Mouse (Mus musculus) right cerebral cortex, postnatal 36 days (tissue): Measurements from ENCODE around the gene Lyar.

ENCODE experiments used
- DNase-seq, 2 experiments: peaks; one replicate each; pipeline ENCODE4 v3.0.0; 2022; ENCODE audit warnings: low spot score in 2 of 2, mixed read lengths in 1 of 2

The Lyar gene

DNA sequence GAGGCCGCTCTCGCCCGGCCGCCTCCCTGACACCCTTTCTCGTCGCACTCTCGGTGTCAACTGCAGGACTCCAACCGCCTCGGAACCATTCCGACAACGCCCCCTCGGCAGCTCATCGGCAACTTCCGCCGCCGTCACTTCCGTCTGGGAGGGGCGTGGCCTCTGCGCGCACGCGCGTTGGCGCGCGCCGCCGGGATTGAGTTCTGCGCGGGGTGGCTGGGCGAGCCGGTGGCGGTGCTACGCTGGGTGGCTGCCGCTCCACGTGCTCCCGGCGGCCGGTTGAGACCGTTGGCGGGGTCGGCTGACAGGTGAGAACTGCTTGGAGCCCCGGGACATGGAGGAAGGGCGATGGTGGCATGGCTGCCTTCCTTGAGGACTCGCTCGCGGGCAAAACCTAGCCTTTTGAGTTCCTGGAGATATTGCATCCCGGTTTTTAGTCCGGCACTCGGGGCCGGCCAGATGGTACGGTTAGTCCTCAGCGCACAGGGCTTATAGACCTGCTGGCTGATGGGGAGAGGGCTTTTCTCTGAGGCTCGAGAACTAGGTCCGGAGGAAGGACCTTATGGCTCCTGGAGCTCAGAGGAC lies at the start of gene Lyar, which contains the start of gene Zbtb49:
Gene Lyar, plus strand, starts transcription at position 143 of the 585 bp plus-strand sequence.
Gene Zbtb49, minus strand, starts transcription at position 130 of the 585 bp plus-strand sequence.
- peak; percentile 87 to 88 for DNase-seq

DNA sequence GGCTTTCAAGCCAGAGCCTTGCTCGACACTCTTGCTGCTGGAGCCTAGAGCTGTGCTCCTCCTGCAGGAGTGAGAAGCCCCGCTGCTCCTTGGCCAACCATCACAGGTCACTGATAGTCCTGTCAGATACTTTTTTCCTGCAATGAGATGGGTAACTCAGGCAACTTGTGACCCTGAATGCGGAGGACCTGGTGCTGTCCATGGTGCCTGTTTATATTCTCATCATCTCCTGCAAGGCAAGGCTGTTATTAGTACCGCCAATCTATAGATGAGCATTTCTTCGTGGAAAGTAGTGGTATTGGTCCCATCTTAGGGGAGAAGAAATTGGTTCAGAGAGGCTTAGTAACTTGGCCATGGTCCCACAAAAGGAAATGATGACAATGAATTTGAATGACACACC lies 46.5 kb upstream of the Lyar start:
- no peak for DNase-seq

DNA sequence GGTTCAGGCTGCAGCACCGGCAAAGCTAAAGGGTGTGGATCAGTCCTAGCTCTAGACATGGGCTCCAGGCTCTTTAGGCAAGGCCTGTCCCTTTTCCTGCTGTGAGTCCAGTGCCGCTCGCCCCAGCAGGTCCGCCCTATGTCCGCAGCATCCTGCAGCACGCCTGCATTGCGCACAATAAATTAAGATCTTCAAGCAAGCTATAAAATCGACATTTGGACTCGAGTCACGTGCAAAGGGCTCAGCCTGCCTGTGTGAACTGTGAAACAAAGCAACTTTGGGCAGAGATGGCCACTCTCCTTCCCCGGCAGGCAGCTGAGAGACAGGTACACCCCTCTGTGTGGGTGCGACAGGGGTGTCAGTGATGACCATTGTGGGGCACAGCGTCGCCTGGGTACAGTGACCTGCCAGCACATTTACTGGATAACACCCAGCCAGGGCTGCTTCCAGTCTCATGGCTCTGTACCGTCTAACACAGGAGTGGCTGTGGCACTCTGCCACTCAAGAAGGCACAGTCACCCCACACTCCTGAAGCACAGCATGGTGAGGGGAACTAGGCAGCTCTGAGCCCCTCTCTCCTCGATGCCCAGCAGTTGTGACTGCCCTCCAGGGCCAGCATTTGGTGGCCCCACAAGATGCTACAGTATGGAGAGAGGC lies 45.9 kb upstream of the Lyar start:
- no peak for DNase-seq

DNA sequence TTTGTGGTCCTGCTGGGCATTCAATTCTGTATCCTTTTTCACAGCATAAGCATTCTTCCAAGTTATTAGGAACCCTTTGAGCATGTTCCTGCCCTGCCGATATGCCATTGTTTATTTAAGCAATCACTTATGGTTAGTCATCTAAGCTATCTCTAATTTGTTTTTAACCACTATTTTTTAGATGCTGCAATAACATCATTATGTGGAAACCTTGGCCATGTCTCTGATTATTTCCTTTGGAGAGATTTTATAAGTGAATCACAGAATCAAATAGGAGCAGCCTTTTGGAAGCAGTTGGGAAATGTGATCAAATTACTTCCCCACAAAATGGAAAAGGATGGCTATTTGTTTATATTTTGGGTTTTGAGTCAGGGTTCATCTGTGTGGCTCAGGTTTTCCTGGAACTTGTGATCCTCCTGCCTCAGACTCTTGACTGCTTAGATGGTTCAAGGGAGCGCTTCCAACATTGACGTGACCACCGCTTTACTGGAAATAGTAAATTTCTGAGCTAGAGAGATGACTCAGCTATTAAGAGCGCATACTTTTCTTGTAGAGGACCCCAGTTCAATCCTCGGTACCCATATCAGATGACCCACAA lies 35.5 kb upstream of the Lyar start:
- no peak for DNase-seq

DNA sequence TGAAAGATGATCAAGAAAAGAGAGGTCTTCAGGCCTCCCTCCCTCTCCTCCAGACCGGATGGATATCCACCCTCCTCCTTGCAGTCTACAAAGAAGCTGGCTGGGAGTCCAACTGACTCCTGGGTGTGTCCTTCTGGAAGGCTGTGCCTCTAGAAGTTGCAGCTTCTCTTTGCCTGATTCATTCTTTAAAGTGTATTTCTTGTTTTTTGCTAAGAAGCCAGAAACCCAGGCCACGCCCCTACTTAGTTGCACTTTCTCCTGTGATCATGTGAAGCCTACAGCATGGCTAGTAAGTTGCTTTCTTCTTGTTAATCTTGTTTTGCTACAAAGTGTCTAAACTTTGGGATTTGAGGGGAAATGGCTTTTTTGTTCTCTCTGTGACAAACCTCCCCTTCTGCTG lies 33.3 kb upstream of the Lyar start:
- DNase-seq, result no peak

DNA sequence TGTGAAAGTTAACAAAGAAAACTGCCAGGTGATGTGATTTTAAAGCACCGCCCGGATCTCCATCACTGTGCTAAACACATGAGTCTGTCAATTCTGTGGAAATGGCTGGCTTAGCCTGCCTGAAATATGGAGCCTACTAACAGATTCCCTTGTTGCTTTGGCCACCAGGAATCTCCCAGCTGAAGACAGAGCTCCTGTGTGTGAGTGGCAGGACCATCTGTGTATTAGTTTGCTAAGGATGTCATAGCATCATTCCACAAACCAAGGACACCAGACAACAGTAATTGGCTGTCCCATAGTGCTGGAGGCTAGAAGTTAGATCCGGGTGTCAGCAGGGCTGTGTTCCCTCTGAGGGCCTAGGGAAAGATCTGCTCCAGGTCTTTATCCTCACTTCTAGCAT lies 29.4 kb upstream of the Lyar start:
- no peak for DNase-seq

DNA sequence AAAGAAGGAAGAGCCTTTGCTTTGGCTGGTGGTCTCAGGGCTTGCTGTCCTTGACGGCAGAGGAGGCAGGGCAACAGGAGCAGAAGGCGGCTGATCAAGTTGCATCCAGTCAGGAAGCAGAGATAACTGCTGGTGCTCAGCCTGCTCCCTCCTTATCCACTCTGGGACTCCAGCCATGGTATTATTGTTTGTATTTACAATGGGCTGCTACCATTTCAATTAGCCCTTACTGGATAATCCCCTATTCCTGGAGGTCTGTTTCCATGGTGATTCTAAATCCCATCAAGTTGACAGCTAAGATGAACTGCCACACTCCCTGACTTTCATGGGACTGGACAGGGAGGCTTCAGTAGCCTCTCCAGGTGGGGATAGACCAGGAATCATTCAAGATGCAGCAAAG lies 25.3 kb upstream of the Lyar start:
- DNase-seq, result no peak

DNA sequence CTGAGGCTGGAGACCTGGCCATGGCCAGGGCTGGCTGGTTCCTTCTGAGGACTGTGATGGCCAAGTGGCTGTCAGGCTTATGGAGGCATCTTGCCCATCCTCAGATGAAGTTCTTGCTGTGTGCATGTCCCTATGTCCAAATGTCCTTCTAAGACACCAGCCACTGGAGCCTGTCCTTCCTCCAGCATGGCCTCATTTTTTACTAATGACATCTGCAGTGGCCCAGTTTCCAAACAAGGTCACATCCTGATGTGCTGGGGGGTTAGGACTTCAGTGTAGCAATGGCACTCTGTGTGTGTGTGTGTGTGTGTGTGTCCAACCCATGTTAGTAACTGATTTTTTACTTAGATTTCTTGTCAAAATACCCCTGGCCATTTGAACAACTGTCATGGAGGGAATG lies 24.3 kb upstream of the Lyar start:
- DNase-seq, result no peak

DNA sequence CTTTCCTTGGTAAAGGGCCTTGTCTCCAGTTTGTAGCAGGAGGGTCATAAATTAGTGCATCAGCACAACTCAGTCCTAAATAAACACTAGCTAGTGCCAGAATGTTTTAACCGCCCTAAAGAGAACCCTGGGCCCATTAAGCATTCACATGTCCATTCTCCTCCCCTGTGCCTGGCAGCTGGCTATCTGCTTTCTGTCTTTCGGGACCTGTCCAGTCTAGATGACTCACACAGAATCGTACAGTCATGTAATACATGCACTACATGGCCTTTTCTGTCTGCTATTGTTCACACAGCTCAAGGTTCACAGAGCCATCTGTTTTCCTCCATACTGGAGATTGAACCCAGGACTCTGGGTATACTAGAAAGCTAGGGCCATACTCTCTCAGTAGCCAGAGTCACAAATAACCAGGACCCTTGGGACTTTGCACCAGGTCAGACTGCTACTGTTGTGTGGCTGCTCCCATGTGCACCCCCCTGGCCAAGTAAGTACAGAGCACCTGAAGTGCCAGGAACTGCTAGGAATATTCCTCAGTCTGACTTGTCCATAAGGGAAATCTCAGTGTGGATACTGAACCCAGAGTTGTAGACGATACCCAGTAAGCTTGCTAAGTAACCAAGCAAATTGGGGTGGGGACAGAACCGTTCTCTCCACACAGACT lies 23.3 kb upstream of the Lyar start:
- DNase-seq, result no peak

DNA sequence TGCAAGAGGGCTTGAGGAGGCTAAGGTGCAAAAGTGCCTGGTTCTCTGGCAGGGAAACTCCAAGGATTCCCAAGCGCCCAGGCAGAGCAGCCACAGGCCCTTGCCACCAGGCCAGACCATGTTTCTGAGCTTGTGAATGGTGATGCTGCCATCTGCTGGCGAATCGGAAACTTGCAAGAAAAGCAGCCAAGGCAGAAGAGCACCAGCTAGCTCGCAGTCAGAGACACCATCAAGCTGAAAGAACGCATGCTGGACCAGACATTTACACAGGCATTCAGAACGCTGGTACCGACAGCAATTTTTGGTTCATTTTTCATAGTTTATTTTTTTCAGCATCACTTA lies 22.8 kb upstream of the Lyar start:
- DNase-seq, result peak; percentile 74 to 75

DNA sequence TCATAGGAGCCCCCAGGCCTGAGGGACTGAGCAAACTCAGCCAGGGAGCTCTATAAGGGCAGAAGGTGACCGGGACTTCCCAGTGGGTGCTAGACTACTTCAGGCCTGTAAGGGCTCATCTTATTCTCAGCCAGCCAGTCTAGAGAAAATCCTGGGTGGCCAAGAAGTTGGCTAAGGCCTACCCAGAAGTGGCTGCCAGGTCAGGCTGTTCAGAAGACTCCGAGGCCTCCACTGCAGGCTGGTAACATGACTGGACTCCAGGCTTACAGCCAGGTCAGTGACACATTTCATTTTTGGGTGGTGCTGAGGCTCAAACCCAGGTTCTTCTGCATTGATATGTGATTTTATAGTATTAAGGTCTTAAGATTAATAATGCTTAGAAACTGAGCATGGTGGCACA lies 20.6 kb upstream of the Lyar start:
- DNase-seq, result no peak

DNA sequence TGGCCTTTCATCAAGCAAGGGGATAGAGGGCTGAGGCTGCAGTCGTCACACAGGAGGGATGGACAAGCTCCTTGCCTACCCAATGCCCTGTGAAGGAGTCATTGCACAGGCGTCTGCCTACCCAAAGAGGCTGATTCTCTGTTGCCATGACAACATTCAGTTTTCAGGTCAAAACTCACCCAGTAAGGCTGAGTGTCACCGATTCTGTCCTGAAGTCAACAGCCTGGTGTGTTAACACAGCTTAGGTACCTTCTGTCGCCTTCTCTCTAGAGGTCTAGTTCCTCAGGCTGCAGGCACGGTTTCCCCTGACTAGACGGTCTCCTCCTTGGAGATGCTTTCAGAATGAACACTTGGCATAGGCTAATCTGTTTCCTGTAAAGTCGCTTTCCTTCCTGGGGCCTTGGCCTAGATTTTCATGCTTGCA lies 15.0 kb upstream of the Lyar start:
- DNase-seq, result peak in 1 of 2 experiments; percentile 16

DNA sequence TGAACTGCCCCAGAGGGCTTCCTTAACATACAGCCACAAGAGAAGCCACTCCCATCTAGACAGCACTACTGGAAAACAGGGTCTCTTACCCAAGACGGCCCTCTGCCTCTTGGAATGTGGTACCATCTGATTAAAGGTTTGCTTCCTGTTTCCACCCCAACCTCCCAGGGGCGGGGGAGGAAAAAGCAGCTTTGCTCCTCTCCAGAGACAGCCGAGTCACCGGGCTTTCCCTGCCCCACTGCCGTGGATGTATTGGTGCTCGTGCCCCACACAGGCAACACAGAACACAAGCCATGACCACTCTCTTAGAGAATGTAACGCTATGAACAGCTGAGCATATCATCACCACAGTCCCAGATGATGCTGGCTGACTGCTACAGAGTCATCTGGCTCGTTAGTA lies 11.3 kb upstream of the Lyar start:
- DNase-seq, result no peak

DNA sequence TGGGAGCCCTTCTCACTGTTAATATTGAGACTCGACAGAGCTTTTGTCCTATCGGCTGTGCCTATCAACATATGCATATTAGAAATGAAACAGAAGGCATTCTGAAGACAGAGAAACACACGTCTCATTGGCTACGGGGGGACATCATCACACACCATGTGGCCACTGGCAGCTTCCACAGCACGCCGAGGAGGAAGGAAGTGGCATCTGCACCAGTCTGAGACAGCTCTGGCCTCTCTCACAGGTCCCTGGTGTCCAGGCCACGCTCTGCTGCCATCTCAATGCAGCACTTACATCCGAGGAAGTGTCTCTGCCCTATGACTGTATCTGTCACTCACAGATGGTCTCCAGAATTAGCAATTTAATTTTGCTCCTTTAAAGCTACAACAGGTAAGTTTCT lies 8.6 kb upstream of the Lyar start:
- no peak for DNase-seq

DNA sequence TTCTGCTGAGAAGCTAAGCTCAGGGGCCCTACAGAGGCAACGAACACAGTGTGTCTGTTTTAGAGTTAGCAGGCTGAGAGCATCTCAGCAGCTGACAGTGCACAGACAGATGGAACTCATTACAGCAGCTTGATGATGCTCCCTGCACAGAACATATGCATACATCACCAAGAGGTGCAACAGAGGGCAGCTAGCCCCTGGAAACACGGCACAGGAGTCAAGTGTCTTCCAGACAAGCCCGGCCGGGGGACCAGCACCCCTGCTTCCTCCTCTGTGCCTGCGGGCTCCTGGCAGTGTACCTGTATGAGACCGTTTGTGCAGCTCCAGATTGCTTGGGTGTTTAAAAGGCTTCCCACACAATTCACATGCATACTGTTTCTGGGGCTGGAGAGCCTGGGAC lies 7.3 kb upstream of the Lyar start:
- DNase-seq, result no peak

DNA sequence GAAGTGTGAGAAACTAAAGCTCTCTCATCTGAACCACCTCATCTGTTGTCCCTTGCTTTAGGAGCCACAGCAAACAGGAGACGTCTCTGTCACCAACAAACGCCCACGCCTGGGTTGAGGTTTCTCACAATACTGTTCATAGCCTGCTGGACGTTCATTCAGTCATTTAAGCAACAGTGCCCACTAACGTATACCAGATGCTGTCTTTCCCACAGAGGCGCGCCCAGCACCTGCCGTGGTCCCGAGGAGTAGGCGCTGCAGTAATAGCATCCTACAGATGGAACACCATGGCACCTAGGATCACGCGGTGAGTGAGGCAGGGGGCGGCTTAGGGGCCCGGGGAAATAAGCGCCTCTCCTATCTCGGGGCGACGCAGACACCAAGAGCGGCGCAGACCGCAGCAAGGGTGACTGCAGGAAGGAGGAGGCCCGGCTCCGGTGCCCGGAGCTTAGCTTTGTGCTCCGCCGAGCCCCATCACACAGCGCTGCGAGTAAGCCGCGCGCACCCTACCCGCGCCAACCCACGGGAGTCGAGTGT lies 431 bp upstream of the Lyar start:
- DNase-seq, result peak; percentile 53 to 55

DNA sequence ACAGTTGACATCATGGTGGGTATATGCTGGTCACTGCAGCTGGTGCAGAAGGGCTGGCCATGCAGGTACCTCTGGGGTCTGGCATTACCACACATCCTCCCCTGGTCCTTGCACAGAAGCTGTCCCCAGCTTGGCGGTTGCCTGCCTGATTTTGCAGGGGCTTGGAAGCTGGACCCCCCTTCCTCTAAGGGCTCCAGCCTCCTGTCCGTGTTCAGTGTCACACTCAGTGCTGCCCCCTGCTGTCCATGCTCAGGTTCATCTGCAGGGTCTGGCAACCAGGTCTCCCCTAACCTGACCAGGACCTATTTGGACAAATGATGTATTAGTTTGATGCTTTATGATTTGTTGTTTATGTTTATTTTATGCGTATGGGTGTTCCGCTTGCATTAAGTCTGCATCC lies 15.2 kb downstream of the Lyar start:
- no peak for DNase-seq

DNA sequence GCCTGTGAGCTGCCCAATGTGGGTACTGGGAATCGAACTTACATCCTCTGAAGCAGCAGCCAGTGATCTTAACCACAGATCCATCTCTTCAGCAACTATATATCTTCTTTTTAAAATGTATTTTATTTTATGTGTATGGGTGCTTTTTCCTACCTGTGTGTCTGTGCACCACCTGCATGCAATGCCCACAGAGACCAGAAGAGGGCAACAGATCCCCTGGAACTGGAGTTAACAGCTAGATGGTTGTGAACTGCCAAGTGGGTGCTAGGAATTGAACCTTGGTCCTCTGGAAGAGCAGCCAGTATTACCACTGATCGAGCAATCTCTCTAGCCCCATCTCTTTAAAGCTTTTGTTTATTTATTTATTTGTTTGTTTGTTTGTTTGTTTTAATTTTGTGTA lies 16.4 kb downstream of the Lyar start:
- no peak for DNase-seq

DNA sequence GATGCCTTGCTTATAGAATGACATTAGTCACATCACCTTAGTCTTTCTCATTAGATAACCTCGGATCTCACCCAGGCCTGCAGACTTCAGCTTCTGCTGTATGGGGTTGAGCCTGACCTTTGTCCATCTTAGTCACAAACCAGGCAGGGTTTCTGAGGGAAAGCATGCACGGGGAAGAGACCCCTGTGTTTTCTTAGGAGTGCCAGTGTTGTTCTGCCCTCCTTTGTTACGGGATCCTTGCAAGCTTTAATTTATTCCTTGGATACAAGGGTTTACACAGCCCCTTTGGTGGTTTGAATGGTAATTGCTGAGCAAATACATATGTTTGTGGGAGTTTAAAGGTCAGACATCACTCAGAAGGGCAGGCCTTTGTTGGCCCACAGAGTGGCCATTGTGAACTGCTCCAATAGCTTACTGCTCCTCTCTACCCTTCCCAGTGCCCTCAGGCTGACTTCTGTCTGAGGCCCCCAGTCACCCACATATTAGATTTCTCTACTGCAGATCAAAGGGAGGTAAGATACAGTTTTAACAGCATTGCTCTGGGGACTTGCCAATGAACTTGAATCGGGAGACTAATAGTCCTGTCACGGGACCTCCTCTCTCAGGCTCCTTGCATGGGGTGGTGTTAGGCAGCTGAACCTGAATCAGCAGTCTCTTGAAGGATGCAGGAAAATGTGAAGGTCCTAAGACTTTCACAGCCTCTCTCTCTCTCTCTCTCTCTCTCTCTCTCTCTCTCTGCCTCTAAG lies 20.6 kb downstream of the Lyar start:
- no peak for DNase-seq

DNA sequence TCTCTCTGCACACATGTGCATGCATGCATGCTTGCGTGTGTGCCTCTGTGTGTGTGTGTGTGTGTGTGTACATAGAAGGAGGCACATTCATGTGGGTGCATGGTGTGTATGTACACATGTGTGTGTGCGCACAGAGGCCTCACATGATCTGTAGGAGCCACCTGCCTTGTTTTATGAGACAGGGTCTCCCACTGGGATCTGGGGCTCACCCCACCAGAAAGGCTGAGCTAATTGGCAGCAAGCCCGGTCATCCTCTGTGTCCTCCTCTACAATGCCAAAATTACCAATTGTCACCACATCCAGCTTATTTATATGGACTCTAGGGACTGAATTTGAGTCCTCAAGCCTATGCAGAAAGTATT lies 21.2 kb downstream of the Lyar start:
- no peak for DNase-seq

DNA sequence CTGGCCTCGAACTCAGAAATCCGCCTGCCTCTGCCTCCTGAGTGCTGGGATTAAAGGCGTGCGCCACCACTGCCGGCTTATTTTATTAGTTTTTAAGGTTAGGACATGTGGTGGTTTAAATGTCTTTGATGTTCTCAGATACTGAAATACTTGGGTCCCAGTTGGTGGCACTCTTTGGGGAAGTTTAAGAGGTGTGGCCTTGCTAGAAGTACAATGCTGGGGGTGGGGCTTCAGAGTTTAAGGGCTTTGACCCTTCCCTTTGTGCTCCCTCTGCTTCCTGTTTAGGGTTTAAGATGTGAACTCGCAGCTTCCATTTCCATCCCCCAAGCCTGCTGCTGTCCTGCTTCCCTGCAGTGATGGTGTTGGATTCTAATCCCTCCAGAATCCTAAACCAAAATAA lies 21.7 kb downstream of the Lyar start:
- no peak for DNase-seq

DNA sequence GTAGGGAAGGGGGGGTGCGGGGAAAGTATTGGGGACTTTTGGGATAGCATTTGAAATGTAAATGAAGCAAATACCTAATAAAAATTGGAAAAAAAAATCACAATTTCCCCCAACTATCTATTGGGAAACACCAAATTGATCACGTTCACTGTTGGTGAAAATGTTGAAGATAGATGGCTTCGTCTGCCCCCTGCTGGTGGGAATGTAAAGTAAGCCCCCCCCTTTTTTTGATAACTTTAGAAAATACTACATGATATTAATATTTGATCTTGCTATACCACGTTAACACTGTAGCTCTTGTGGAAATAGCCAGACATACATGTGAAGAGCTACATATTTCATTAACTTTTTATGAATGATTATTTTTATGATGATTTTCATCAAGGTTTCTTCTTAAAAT lies 34.9 kb downstream of the Lyar start:
- no peak for DNase-seq
